ENCODE assay signal across 18 mouse cellular contexts in genomic region chr10:43822615-43823014, GRCm38 (mm10).
"Had no signal": no experiment of that assay in that cellular context is flagged by ENCODE, and none has a peak within 500 bp of the region (broad histone marks: within the 10 kb centered on the region; RNA-seq: fewer than 3 reads in every experiment).

No protein-coding gene starts in this region.

- H3K27me3 ChIP-seq: limb, embryonic 15.5 days; liver, embryonic 15.5 days; neural tube, embryonic 15.5 days had no signal

- H3K27ac ChIP-seq: kidney, postnatal 0 days; left cerebral cortex, adult 2 months; limb, embryonic 15.5 days; liver, embryonic 15.5 days; midbrain, embryonic 10.5 days; neural tube, embryonic 15.5 days had no signal

- H3K9ac ChIP-seq: limb, embryonic 15.5 days; liver, embryonic 15.5 days; lung, embryonic 14.5 days; neural tube, embryonic 15.5 days had no signal

- H3K4me2 ChIP-seq: limb, embryonic 15.5 days; liver, embryonic 15.5 days; lung, embryonic 14.5 days; neural tube, embryonic 15.5 days had no signal

- H3K4me1 ChIP-seq: limb, embryonic 15.5 days; midbrain, embryonic 10.5 days; neural tube, embryonic 15.5 days had no signal

- ATAC-seq: intestine, postnatal 0 days had no signal

- DNase-seq: kidney, adult 9 months; kidney, postnatal 4 days; lung, embryonic 14.5 days; lung, postnatal 10 days; lung, postnatal 4 days; midbrain, embryonic 14.5 days; right cerebral cortex, adult 18-20 months; right cerebral cortex, postnatal 25 days; thymus, adult 18-20 months; thymus, postnatal 14 days had no signal

- H3K36me3 ChIP-seq: limb, embryonic 15.5 days; liver, embryonic 15.5 days; midbrain, embryonic 10.5 days; neural tube, embryonic 15.5 days had no signal

- H3K9me3 ChIP-seq: limb, embryonic 15.5 days; liver, embryonic 15.5 days; midbrain, embryonic 10.5 days; neural tube, embryonic 15.5 days had no signal

- H3K4me3 ChIP-seq: left cerebral cortex, adult 2 months; limb, embryonic 15.5 days; liver, embryonic 15.5 days; midbrain, embryonic 10.5 days; myocyte; neural tube, embryonic 15.5 days had no signal
